Mouse (Mus musculus): ENCODE data around the gene Rps21.
A peak's percentile ranks its signal among the peaks of the same experiment; 100 is the strongest.

Gene Rps21

GRCm38 (mm10) chr2:180260610-180261480, 3.7 kb downstream of the Rps21 start:
- no peak for DNase-seq

GRCm38 (mm10) chr2:180261901-180262300, 4.7 kb downstream of the Rps21 start:
- DNase-seq, result no peak

- no peak for DNase-seq
These were observed 5.3 kb downstream of the Rps21 start for GRCm38 (mm10) chr2:180262441-180262840.

- DNase-seq, result no peak
These were observed 5.7 kb downstream of the Rps21 start for GRCm38 (mm10) chr2:180262891-180263290.

- DNase-seq, result no peak
These were observed 10.8 kb downstream of the Rps21 start for GRCm38 (mm10) chr2:180267955-180268354.

GRCm38 (mm10) chr2:180269329-180269728, 12.2 kb downstream of the Rps21 start:
- DNase-seq, result no peak

- no peak for DNase-seq
These were observed 13.5 kb downstream of the Rps21 start for GRCm38 (mm10) chr2:180270537-180271255.

- DNase-seq, result no peak
These were observed 14.7 kb downstream of the Rps21 start for GRCm38 (mm10) chr2:180271804-180272395.

GRCm38 (mm10) chr2:180272884-180273321, 15.7 kb downstream of the Rps21 start:
- peak; percentile 49 for DNase-seq

GRCm38 (mm10) chr2:180273394-180274244, 16.4 kb downstream of the Rps21 start, which contains the start of gene Cables2:
Cables2 (minus strand) TSS chr2:180273496.
- DNase-seq, result peak; percentile 97

GRCm38 (mm10) chr2:180274523-180274922, 17.3 kb downstream of the Rps21 start:
- DNase-seq, result no peak

GRCm38 (mm10) chr2:180275836-180276235, 18.7 kb downstream of the Rps21 start:
- DNase-seq, result peak; percentile 64

GRCm38 (mm10) chr2:180276385-180276784, 19.2 kb downstream of the Rps21 start:
- no peak for DNase-seq

GRCm38 (mm10) chr2:180276851-180277259, 19.7 kb downstream of the Rps21 start:
- DNase-seq, result no peak

- no peak for DNase-seq
These were observed 20.7 kb downstream of the Rps21 start for GRCm38 (mm10) chr2:180277773-180278320.

GRCm38 (mm10) chr2:180279321-180279720, 22.1 kb downstream of the Rps21 start:
- no peak for DNase-seq

- DNase-seq, result no peak
These were observed 31.8 kb downstream of the Rps21 start for GRCm38 (mm10) chr2:180288966-180289365.

- no peak for DNase-seq
These were observed 32.4 kb downstream of the Rps21 start, which contains the start of gene Rbbp8nl for GRCm38 (mm10) chr2:180289440-180290108. Rbbp8nl (minus strand) TSS chr2:180289879.

- no peak for DNase-seq
These were observed 33.3 kb downstream of the Rps21 start for GRCm38 (mm10) chr2:180290503-180290902.

- DNase-seq, result no peak
These were observed 34.4 kb downstream of the Rps21 start for GRCm38 (mm10) chr2:180291566-180291965.

- DNase-seq, result no peak
These were observed 34.8 kb downstream of the Rps21 start for GRCm38 (mm10) chr2:180292026-180292425.
